Mouse (Mus musculus) NIH3T3 (cell line): ENCODE data around the gene Zbtb46.
"Not testable (repeated sequence)": the region's sequence is repeated elsewhere in the genome, so short reads cannot be mapped to it uniquely, and the experiment has no call there.

ENCODE experiments used
- DNase-seq: peaks from one replicate; pipeline ENCODE4 v3.0.0-alpha.2; 2012; ENCODE audit warnings: low read depth

Zbtb46 gene

DNA sequence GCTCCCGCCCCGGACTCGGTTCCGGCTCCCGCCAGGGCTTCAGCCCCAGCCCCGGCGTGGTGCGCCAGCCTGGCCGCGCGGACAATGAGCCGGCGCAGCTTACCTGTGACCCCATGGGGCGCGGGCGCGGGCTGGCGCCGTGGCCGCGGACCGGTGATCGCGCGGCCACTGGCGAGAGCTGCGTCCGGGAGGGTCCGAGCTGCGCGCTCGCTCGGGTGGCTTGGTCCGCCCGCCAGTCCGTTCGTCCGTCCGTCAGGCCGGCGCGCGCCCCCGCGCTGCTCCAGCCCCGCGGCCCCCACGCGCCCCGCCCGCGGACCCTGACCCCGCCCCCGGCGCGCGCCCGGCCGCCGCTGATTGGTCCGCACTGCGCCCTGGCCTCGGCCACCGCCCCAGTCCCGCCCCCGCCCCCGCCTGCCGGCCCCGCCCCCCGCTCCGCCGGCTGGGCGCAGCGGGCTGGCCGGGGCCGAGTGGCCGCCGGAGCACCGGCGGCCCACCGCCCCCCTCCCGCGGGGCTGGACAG lies at the start of gene Zbtb46:
Gene Zbtb46 (minus strand): TSS at position 274 of the 520 bp plus-strand sequence.
- DNase-seq = peak; percentile 68

DNA sequence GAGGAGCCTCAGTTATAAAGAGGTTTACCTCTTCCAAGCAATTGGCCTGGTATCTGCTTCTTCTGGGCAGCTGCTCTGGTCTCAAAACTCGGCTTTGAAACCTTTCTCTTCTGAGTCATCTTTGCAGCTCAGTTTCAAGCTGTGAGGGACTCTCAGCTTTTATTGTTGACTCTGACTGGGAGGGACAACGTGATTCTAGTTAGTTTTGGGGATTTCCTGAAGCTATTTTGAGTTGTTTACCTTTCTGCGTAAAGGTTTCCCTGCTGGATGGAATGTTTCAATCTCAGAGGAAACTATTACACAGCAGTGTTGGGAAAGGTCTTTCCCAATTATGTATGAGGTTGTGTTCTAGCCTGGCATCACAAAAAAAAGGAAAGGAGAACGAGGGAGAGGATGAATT lies 39.4 kb upstream of the Zbtb46 start:
- DNase-seq = peak; percentile 24

DNA sequence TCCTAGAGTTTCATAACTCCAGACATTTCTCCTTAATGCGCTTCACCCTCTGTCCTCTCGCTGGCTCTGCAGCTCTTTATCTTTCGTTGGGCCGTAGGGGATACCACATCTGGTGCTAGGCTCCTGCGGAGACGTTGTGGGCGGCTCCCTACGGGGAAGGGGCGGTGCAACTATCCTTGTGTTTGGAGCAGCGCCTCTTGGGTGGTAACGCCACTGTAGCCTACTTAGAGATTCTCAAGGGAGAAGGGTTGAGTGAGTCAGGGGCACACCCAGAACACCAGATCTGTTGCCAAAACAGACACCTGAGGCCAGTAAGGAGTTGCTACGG lies 38.3 kb upstream of the Zbtb46 start:
- peak; percentile 89 for DNase-seq

DNA sequence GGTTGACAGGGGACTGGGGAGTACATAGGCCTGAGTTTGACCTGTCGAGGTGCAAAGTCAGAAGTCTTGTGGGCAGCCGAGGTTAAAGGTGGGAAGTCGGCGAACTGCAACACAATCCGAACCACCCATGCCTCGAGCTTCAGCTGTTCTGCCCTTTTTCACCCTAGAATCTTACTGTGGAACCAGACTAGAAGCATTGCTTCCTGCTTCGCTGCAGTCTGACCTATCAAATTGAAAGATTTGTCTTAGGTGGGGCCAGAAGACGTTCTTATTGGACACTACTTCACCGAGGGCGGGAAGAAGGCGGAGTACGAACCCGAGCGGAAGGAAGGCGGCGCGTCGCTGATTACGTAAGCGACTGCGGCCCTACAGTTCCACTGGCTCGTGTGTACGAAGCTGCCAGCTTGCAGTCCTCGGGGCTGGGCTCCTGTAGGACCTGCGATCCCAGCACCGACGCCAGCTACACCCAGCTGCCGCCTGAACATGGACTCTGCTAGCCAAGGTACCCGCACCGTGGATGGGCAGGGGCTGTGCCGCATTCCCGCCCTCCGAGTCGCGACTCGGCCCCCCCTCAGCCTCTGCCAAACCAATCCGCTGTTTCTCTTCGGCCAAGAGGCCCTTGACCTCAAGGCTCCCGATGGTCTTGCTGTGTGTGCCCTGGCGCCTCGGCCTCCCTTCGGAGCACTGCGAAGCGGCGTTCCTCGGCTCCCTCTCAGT lies 37.8 kb upstream of the Zbtb46 start, which contains the start of gene Tpd52l2:
Gene Tpd52l2 (plus strand): TSS at position 312 of the 717 bp plus-strand sequence.
- DNase-seq = peak; percentile 99

DNA sequence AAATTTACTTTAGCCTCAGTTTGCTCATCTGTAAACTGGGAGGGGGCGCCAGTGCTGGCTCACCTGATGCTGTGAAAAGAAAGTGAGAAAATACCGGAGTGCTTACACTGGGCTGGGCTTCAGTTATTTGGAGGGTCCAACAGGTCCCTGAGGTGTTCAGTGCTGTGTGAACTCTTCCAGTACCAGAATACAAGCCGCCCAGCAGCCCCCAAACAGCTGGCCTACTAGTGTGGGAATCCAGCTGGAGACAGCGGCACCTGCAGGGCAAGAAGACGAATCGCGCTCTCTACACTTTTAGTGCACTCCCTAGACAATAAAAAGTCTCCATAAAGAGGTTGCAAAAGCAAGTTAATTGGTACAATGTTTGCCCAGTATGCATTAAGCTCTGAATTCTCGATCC lies 37.1 kb upstream of the Zbtb46 start:
- peak; percentile 83 for DNase-seq

DNA sequence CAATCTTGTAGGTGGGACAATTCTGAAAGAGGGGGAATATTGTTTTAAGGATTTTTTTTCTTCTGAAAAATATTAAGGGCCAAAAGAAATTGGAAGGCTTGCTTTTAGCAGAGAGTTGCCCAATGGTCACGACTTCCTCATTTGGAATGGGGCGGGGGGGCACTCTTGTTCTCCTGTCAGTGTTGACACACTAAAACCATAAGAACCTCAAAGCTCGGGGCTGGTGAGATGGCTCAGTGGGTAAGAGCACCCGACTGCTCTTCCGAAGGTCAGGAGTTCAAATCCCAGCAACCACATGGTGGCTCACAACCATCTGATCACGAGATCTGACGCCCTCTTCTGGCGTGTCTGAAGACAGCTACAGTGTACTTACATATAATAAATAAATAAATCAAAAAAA lies 36.6 kb upstream of the Zbtb46 start:
- not testable (repeated sequence) for DNase-seq

DNA sequence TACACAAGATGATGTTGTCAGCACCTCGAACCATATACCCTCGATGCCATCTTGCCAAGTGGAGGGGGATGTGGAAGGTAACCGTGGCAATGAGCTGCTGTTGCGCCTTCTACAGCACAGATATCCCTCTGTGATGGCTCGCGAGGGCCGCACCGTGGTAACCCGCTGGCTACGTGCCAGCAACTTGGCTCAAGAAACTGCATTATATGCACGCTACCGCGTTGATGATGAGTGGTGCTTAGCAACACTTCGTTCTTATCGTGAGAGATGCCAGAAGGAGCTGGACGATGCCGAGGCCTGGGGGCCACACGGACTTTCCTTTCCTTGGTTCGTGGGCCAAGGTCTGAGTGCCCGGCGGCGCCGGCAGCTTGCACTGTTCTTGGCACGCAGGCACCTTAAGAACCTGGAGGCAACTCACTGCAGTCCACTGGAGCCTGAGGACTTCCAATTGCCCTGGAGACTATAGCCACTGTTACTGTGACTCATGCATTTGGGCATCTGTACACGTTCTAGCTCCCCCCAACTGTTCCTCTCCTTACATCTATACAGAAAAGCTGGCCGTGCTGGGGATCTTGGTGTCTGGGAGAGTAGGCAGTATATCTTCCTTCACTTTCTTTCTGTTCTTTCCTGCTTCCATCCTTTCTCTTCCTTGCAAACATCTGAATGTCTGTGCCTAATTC lies 35.2 kb upstream of the Zbtb46 start:
- DNase-seq = peak; percentile 55

DNA sequence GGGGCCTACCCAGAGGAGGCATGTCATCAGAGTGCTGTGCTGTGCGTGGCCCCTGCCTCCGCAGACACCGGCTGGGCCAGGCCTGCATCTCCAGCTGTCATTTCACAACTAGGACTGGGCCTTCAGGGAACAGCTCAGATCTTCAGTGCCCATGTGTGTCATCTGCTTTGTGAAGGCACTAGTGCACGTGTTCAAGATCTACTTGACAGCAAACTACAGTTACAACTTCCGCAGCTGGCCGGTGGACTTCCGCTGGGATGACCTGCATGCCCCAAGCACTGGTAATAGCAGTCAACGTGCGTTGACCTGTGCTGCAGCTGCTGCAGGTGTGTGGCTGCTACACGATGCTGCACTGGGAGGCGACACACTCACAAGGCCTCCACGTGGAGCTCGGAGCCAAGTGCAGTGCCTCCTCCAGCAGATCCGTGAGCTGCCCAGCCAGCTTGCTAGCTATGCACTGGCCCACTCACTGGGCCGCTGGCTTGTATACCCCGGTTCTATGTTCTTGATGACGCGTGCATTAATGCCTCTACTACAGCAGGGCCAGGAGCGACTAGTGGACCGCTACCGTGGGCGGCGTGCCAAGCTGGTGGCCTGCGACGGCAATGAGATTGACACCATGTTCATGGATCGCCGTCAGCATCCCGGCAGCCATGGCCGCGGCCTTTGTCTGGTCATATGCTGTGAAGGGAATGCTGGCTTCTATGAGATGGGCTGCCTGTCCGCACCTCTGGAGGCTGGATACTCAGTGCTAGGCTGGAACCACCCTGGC lies 34.1 kb upstream of the Zbtb46 start, which contains the start of gene Abhd16b:
Gene Abhd16b (plus strand): TSS at position 51 of the 772 bp plus-strand sequence.
- no peak for DNase-seq

DNA sequence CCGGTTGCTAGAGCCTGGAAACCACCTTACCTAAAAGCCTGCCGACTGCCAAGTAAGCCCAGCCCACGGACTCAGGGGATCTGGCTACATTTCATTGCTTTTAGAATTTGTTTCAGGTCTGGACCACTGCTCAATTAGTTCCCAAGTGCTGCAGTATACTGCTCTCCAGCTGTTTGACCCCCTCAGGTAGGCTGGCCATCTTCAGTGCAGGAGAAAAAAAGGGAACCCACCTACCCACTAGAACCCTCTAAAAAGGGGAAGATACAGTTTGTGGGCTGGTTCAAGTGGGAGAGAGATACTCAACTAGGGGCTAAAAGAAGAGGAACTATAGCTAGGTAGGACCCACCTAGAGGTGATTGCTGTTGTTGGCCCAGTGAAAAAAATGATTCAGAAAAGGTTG lies 33.0 kb upstream of the Zbtb46 start:
- no peak for DNase-seq

DNA sequence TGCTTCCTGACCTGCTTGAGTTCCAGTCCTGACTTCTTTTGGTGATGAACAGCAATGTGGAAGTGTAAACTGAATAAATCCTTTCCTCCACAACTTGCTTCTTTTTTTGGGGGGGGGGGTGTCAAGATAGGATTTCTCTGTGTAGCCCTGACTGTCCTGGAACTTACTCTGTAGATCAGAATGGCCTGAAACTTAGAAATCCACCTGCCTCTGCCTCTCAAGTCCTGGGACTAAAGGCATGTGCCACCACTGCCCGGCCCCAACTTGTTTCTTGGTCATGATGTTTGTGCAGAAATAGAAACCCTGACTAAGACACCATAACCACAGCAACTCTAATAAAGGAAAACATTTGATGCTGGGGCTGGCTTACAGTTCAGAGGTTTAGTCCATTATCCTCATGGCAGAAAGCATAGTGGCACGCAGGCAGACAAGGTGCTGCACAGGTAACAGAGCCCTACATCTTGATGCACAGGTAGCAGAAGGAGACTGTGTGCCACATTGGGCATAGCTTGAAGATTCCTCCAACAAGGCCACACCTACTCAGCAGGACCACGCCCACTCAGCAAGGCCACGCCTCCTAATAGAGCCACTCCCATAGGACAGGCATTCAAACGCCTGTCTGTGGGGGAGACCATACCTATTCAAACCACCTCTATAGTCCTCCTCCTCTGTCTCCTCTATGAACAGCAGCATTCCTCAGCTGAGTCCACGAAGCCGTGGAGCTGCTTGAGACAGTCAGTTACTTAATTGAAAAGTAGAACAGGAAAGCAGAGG lies 32.4 kb upstream of the Zbtb46 start:
- DNase-seq = peak; percentile 27

DNA sequence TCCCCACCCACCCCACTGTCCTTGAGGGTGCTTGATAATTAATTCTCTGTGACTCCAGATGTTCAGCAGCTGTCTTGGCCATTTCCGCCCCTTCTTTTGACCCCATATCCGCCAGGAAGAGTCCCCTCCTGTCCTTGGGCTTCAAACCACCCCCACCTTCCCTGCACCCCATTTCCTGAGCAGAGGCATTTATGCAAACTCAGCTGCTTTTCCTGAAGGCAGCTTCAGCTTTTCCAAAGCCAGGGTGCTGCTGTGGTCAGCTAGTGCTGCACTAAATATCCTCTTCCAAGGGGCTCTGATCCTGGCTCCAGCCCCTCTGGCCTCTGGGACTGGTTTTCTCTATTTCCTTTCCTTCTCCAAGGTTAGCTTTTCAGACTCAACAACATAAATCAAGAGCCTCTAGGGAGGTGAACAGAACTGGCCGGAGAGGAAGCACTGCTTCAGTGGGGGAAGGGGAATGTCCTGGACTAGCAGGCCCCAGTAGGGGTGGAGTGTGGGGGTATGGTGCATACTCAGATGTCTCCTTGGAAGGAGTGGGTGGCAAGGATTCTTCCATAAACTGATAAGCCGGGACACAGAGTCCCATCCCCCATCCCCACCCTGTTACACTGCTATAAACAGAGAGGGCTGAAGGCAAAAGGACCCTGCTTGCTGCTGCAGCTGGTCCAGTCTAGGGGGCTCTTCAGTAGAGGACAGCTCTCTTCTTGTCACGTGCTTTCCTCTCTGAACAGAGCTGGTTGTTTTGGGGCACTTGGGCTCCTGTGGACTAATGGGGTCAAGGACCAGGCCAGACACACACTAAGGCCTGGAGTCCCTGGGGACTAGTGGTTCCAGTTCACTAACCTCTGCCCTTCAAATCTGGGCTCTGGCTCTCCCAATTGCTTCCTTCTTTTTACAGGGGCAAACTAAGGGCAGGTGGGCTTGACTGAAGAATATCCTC lies 28.4 kb upstream of the Zbtb46 start:
- DNase-seq = peak; percentile 28

DNA sequence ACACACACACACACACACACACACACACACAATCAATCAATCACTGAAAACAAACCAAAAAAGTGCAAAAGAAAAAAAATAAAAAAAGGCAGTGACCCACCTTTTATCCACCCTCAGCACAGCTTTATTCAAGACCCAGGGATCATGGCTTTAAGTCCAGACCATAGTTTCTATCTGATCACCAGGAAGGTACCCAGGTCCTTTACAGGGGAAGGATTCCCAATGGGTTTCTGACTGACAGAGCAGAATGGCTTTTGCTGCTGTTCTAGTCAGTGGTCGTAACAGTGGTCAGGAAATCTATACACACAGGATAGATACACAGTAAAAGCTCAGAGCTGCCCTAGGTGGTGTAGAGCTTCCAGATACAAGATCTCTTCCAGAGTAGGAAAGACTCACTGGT lies 26.5 kb upstream of the Zbtb46 start:
- DNase-seq = no peak

DNA sequence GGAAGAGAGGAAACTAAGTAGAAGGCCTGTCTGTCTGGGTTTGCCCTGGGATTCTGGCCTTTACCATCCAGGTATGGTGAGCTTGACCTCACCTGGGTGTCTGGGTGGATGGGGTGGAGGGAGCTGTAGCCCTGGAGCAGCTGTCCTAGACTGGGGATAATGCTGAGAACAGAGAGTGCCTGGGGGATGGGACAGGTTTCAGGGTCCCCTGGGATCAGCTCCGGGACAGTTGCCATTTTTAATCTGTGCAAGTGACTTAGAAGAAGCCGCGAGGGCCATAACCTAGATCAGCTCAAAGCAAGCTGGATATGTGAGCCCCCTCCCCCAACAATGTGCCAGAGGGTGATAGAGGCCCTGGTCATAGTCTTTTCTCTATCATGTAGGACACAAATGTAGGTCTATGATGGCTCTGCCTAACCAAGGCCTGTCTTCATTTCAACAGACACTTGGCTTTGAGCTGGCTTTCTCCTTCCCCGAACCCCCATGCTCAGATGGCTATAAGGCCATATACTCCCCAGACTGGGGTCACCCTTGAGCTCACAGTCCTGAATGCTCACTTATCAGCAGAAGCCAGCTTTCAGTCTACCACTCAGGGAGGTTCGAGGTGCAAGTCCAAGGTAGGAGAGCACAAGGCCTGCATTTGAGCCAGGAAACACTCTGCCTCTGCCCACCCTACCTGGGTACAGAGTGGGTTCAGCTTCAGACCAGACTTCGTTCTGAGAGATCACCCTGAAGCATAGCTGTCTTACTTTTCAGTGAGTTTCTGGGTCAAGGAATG lies 25.4 kb upstream of the Zbtb46 start:
- DNase-seq = no peak

DNA sequence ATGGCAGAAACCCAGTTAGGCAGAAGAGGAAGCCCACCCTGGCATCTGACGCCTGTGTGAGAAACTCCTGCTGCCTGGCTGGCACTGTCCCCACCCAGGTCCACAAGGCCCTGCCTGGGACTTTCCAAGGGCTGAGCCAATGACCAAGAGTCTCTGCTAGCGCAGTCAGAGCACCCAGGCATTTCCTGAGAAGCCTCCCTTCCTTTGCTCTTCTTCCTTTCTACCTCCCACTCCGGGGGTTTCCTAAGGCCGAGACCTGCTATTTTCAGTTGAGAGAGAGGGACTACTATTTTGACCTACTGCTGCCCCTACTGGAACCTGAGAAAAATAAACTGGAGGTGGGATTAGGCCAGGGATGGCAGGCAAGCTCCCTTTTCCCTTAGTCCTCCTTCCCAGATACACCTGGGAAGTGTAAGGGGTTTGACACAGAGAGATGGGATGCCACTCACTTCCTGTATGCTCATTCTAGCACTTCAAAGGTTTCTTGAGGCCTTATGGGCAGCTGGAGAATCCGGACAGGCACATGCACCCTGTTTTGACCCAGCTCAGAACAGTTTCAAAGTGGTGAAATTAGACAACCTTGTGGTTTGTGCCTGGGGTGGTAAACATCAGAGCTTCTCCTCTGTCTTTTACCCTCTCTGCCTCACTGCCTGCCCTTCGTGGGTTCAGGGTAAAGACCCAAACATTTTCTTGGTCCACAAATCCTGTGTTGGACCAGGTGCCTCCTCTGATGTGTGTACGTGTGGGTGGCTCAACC lies 24.5 kb upstream of the Zbtb46 start:
- peak; percentile 49 for DNase-seq

DNA sequence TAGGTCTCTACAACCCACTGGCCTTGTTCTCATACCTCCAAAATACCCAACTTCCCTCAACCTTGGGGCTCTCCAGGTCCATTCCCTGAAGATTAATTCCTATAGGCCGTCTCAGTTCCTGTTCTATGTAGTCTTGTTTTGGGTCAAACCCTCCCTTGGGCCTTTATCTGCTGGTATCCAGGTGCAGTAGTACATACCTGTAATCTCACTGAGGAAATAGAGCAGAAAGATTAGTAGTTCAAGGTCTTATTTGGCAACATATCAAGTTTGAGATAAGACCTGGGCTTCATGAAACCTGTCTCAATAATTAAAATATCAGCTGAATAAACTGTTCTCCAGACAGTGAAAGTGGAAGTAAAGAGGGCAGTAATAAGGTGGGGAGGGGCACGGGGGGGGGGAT lies 23.9 kb upstream of the Zbtb46 start:
- DNase-seq = no peak

DNA sequence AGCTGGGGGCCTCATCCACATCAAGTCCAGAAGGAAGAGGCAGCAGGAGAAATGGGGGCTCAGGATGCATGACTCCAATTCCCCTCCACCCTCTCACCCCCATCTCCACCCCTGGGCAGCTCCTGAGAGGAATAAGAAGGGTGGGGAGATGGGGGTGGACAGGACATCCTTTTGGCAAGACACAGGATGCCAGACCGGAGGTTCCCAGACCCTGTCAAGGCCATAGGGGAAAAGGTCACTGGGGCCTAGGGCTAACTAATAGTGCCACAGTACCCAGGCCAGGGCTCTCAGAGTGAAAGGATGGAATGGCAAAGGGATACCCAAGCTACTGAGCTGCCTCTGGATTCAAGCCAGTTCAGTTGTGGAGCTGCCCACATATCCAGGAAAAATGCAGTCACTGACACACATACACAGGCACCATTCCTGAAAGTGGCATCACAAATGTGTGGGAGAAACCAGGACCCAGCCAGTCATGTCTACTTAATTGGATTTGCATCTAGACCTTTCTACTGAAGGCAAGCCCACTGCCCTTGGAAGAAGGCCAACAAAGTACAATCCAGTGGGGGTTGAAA lies 13.1 kb upstream of the Zbtb46 start:
- DNase-seq = no peak

DNA sequence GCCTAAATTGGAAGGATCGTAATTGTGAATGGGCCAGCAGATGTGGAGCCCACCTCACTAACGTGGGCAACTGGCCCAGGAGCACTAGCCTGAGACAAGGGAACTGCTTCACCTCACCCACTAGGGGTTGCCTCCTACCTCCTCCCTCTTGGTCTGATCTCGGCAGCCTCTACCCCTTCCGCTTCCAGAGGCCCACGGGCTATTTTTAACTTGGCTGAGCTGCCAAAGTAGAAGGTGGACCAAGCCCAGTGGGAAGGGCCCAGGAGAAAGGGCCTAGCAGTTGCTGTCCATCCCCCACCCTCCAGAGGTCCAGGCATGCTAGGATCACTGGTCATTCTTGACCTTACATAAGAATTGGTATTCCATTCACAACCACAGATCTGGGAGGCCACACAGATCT lies 12.0 kb upstream of the Zbtb46 start:
- peak; percentile 68 for DNase-seq

DNA sequence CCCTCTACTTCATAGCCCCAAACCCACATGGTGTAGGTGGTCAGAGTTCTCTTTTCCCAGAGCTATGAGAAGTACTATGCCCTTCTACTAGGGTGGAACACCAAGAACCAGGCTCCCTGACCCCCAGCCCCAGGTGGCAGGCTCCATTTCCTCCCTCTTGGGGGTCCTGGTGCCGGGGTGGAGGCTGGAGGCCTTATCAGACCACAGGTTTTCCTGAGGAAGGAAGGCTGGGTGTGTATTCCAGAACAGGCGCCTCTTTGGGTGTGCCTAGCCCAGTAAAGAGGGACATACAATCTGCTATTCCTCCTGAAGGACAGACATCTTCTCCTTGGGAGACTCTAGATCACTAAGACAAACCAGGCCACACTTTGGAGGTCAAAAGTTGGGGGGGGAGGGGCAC lies 11.1 kb upstream of the Zbtb46 start:
- DNase-seq = no peak

DNA sequence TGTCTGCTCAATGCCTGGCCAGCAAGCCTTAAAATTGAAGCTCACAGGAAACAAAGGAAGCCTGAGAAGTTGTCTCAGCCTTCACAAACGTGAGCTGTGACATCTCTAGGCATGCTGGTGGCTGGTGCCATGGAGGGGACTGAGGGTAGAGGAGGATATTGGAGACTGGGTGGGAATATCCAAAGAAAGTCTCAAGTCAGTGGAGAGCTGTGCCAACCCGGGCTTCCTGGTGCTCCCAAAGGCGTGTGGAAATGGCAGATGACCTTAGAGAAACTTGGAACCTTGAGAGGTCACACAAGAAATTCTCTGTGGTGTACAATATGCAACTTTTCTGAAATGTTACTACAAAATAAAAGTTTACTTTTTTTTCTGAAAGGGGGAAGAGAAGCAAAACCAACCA lies 6.2 kb upstream of the Zbtb46 start:
- no peak for DNase-seq
